Mouse (Mus musculus): ENCODE measurements around the gene Sirt5.

DNA sequence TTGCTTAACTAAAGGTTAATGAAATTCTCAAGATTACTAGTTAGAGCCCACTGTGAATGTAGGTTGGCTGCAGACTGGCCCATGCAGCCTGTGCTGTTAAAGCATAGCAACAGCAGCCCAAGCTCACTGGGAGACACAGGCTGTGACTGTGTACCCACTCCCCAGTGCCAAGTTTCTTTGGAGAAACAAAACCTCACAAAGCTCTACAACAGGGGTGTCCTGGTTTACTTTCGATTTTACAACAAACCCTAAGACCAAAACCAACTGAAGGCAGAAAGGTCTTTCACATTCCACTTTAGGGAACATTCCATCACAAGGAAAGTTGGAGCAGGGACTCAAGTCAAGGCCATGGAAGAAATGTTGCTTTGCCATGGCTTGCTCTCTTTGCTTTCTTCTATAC, 77.3 kb downstream of the Sirt5 start:
- TF ChIP-seq TCF3 (IDR thresholded peaks at IDR 0.05; ENCODE audit: insufficient read length, low read depth) (no peak), POLR2A (IDR thresholded peaks at IDR 0.05; ENCODE audit: insufficient read length, low read depth) (no peak), CEBPB (IDR thresholded peaks at IDR 0.05; ENCODE audit: insufficient read depth, poor library complexity, severe bottlenecking) (no peak), REST (IDR thresholded peaks at IDR 0.05; ENCODE audit: insufficient read depth, insufficient read length) (no peak), POLR2AphosphoS2 (IDR thresholded peaks at IDR 0.05; ENCODE audit: insufficient read length, low read depth) (no peak), MYOD1 (IDR thresholded peaks at IDR 0.05; ENCODE audit: control insufficient read depth in 1 of 3, insufficient read length in 2 of 3, low read depth in 2 of 3) (no peak), MYOG (IDR thresholded peaks at IDR 0.05; ENCODE audit: control insufficient read depth in 1 of 3, insufficient read depth in 1 of 3, insufficient read length in 2 of 3, low read depth in 2 of 3) (no peak), TCF12 (IDR thresholded peaks at IDR 0.05; ENCODE audit: insufficient read depth, poor library complexity, severe bottlenecking) (no peak)
